Mouse (Mus musculus) heart, postnatal 14 days (tissue): ENCODE measurements at regions not wholly inside any gene's neighbourhood (a gene's known extent, or its start where the extent isn't known, plus 50 kb on each side); places are given as distances from the start of the nearest gene placed in this dataset.
A peak's percentile ranks its signal among the peaks of the same experiment; 100 is the strongest.

Experiments
- DNase-seq, 2 experiments: peaks; one replicate each; pipeline ENCODE4 v3.0.0; 2021 to 2022
- intact Hi-C: fragments of 180-260 bp; cut with DNase I; formaldehyde crosslinking; loops from one replicate; pipeline ENCODE4 v1.15.1; 2025

- intact Hi-C loops = no loop called here
- DNase-seq = no peak
Observed at GRCm38 (mm10) chr6:94778797-94779196, 78.8 kb upstream of the Lrig1 start.

- DNase-seq = peak; percentile 21 to 27
- intact Hi-C loops = no loop called here
Observed at GRCm38 (mm10) chr6:94776585-94776984, 76.6 kb upstream of the Lrig1 start.

GRCm38 (mm10) chr6:94774871-94775270 is 74.9 kb upstream of the Lrig1 start:
- DNase-seq = no peak
- intact Hi-C loops = no loop called here

- intact Hi-C loops = no loop called here
- no peak for DNase-seq
Observed at GRCm38 (mm10) chr6:94773604-94774486, 73.9 kb upstream of the Lrig1 start.

- DNase-seq = no peak
- intact Hi-C loops = no loop called here
Observed at GRCm38 (mm10) chr6:94772868-94773603, 73.1 kb upstream of the Lrig1 start.

GRCm38 (mm10) chr6:94772391-94772790 is 72.4 kb upstream of the Lrig1 start:
- DNase-seq = no peak
- intact Hi-C loops = no loop called here

GRCm38 (mm10) chr6:94768230-94768629 is 68.3 kb upstream of the Lrig1 start:
- DNase-seq = no peak
- intact Hi-C loops = no loop called here

- intact Hi-C loops = no loop called here
- DNase-seq = no peak
Observed at GRCm38 (mm10) chr6:94765724-94766123, 65.8 kb upstream of the Lrig1 start.

GRCm38 (mm10) chr6:94761341-94761740 is 61.4 kb upstream of the Lrig1 start:
- intact Hi-C loops = no loop called here

GRCm38 (mm10) chr6:94760629-94761111 is 60.7 kb upstream of the Lrig1 start:
- intact Hi-C loops = no loop called here
- no peak for DNase-seq

More at GRCm38 (mm10) chr6:94761341-94761740, 61.4 kb upstream of the Lrig1 start:
- DNase-seq = no peak

- intact Hi-C loops = no loop called here
- DNase-seq = no peak
Observed at GRCm38 (mm10) chr6:94759649-94760048, 59.7 kb upstream of the Lrig1 start.

- no peak for DNase-seq
- intact Hi-C loops = no loop called here
Observed at GRCm38 (mm10) chr6:94756006-94756405, 56.0 kb upstream of the Lrig1 start.

- DNase-seq = no peak
- intact Hi-C loops = no loop called here
Observed at GRCm38 (mm10) chr6:94755297-94755831, 55.4 kb upstream of the Lrig1 start.

GRCm38 (mm10) chr6:94754522-94754921 is 54.6 kb upstream of the Lrig1 start:
- DNase-seq = no peak
- intact Hi-C loops = no loop called here

GRCm38 (mm10) chr6:94751101-94751440 is 51.1 kb upstream of the Lrig1 start:
- no peak for DNase-seq
- intact Hi-C loops = no loop called here

- DNase-seq = no peak
- intact Hi-C loops = no loop called here
Observed at GRCm38 (mm10) chr6:94750228-94751100, 50.5 kb upstream of the Lrig1 start.
